In genomic region chr5:36368511-36369135, GRCm38 (mm10) we compare ENCODE assay signal across 12 mouse cellular contexts. TPM values are rescaled to one million over a fixed set of nuclear protein-coding genes. Genes with fewer than 3 reads are reported as not detected.
DNase-seq lines count a peak whose midpoint lies in the region; ATAC-seq and TF ChIP-seq lines count a peak whose summit lies in the region.
"Had no signal": no experiment of that assay in that cellular context is flagged by ENCODE, and none has a peak within 500 bp of the region (broad histone marks: within the 10 kb centered on the region; RNA-seq: fewer than 3 reads in every experiment).

No protein-coding gene starts in this region.

- H3K27ac ChIP-seq in kidney, adult 2 months (ENCODE audit: insufficient read depth, low read depth, low read length): peak overlapping the region; percentile 24; the same call in 1 of the 2 replicates
- H3K27ac ChIP-seq in heart, embryonic 16.5 days (ENCODE audit: low read length): peak overlapping the region; percentile 97
- 0 out of 2 replicates have a peak overlapping the region, but pooled peaks have one; percentile 6 for H3K27ac ChIP-seq in hindbrain, postnatal 0 days
- H3K27ac ChIP-seq: liver, embryonic 13.5 days had no signal

- no peaks in the 10 kb centered on the region for H3K9me3 ChIP-seq in heart, embryonic 16.5 days (replicated peaks; ENCODE audit: control insufficient read depth, low read length)
- H3K9me3 ChIP-seq in hindbrain, postnatal 0 days (ENCODE audit: low read length): no peaks in the 10 kb centered on the region
- H3K9me3 ChIP-seq: liver, embryonic 13.5 days had no signal

- no peak overlapping the region for H3K4me3 ChIP-seq in kidney, adult 2 months (ENCODE audit: insufficient read depth, low read depth, low read length)
- H3K4me3 ChIP-seq in heart, embryonic 16.5 days (ENCODE audit: low read length): no peak overlapping the region
- H3K4me3 ChIP-seq in hindbrain, postnatal 0 days (ENCODE audit: low read length): no peak overlapping the region
- H3K4me3 ChIP-seq: erythroblast, embryonic 14.5 days; liver, embryonic 13.5 days had no signal

- H3K36me3 ChIP-seq in kidney, adult 2 months (ENCODE audit: control insufficient read depth, insufficient read depth, low read length): no peaks in the 10 kb centered on the region
- H3K36me3 ChIP-seq in heart, embryonic 16.5 days (ENCODE audit: control insufficient read depth, insufficient read depth): no peaks in the 10 kb centered on the region
- no peaks in the 10 kb centered on the region for H3K36me3 ChIP-seq in hindbrain, postnatal 0 days (ENCODE audit: insufficient read depth, low read length)
- H3K36me3 ChIP-seq: liver, embryonic 13.5 days had no signal

- no peak overlapping the region; the same call in 1 of the 2 replicates for H3K9ac ChIP-seq in heart, embryonic 16.5 days (ENCODE audit: low read length)
- H3K9ac ChIP-seq in hindbrain, postnatal 0 days (replicated peaks; ENCODE audit: low read length): no peak overlapping the region
- H3K9ac ChIP-seq: liver, embryonic 13.5 days had no signal

- no peaks in the 10 kb centered on the region for H3K27me3 ChIP-seq in kidney, adult 2 months (replicated peaks; ENCODE audit: control insufficient read depth, insufficient read depth, low read length)
- no peaks in the 10 kb centered on the region for H3K27me3 ChIP-seq in heart, embryonic 16.5 days (ENCODE audit: control insufficient read depth, insufficient read depth, low read length)
- no peaks in the 10 kb centered on the region for H3K27me3 ChIP-seq in hindbrain, postnatal 0 days (ENCODE audit: insufficient read depth, low read length)
- H3K27me3 ChIP-seq: liver, embryonic 13.5 days; Patski had no signal

- 48% methylated on average over 7 of the region's 7 CpGs for WGBS in kidney, adult 2 months
- 60% methylated on average over 7 of the region's 7 CpGs for WGBS in heart, embryonic 16.5 days
- WGBS in hindbrain, postnatal 0 days: 72% methylated on average over 7 of the region's 7 CpGs

- intact Hi-C loops in heart, postnatal 10 days (cut with DNase I): no loop called here

- H3K4me1 ChIP-seq in kidney, adult 2 months (ENCODE audit: control insufficient read depth, insufficient read depth, low read length): 0 out of 2 replicates have a peak, but pooled peaks cover 12% of the 10 kb centered on the region
- peaks cover 66% of the 10 kb centered on the region for H3K4me1 ChIP-seq in heart, embryonic 16.5 days (ENCODE audit: control insufficient read depth, insufficient read depth, low read length)
- H3K4me1 ChIP-seq in hindbrain, postnatal 0 days (ENCODE audit: insufficient read depth, low read length): peaks cover 12% of the 10 kb centered on the region

- no peak for TF ChIP-seq CTCF in kidney, adult 2 months (conservative IDR thresholded peaks at IDR 0.05; ENCODE audit: insufficient read depth, insufficient read length, low read depth, low read length)
- TF ChIP-seq CTCF in hindbrain, postnatal 0 days (IDR thresholded peaks at IDR 0.05; ENCODE audit: low read depth): no peak

- H3K4me2 ChIP-seq in heart, embryonic 16.5 days (ENCODE audit: low read depth, low read length): no peak overlapping the region
- no peak overlapping the region for H3K4me2 ChIP-seq in hindbrain, postnatal 0 days (ENCODE audit: low read depth, low read length)
- H3K4me2 ChIP-seq: liver, embryonic 13.5 days had no signal

- ATAC-seq in heart, embryonic 16.5 days (replicated peaks; ENCODE audit: extremely low read depth, insufficient read depth, low FRiP score): no peak
- no peak for ATAC-seq in hindbrain, postnatal 0 days
- ATAC-seq in megakaryocyte progenitor cell, adult 5-6 weeks (replicated peaks; ENCODE audit: poor library complexity): no peak

- TF ChIP-seq POLR2A in kidney, adult 2 months (IDR thresholded peaks at IDR 0.05; ENCODE audit: low read depth, low read length): no peak

- peak; percentile 91 for DNase-seq in heart, adult 11 months
- DNase-seq in heart, postnatal 10 days: no peak
- no peak for DNase-seq in kidney, adult 2 months
- no peak for DNase-seq in kidney, postnatal 25 days
- no peak for DNase-seq in hindbrain, postnatal 0 days (ENCODE audit: low spot score)
- DNase-seq in frontal cortex, postnatal 14 days (ENCODE audit: low spot score in 2 of 2): no peak
- DNase-seq: liver, embryonic 13.5 days; spleen, adult 18-20 months had no signal

RNA-seq across cellular contexts. Expression of gene Sorcs2, which starts 29.3 kb away (rescaled TPM):
- 10 to 100 TPM; 12.2 to 12.5 TPM for total RNA-seq in heart, postnatal 10 days (2021)
- 1.9 and 2.3 TPM in 2 replicates for polyA plus RNA-seq in kidney, adult 2 months (2012; rRNA removed)
- polyA plus RNA-seq in heart, embryonic 16.5 days (2015; fragmentation: Nextera tagmentation; extraction: Ambion mirVana): 8.2 and 10.7 TPM in 2 replicates
- 47.8 and 50.3 TPM in 2 replicates for total RNA-seq in hindbrain, postnatal 0 days (2014; rRNA removed)
- 11.5 and 12.4 TPM in 2 replicates for polyA plus RNA-seq in hindbrain, postnatal 0 days (2015; fragmentation: Nextera tagmentation; extraction: Ambion mirVana)
- not detected in 2 replicates for total RNA-seq in megakaryocyte progenitor cell, adult 5-6 weeks (2015)
- total RNA-seq in megakaryocyte progenitor cell, adult 5-6 weeks (2017): not detected in 2 replicates
- polyA plus RNA-seq: erythroblast, embryonic 14.5 days had no signal

Comparison
In these comparisons a context has a peak if more than half of its experiments do, and no peak if none do; other contexts are left out.
1. H3K27ac ChIP-seq: peak in every context shown above with its lines; median percentile 97 in heart, embryonic 16.5 days; 24 in kidney, adult 2 months; 6 in hindbrain, postnatal 0 days.
2. RNA of gene Sorcs2, which starts 29.3 kb away (total RNA-seq): 47.8 to 50.3 TPM in hindbrain, postnatal 0 days and 12.2 to 12.5 TPM in heart, postnatal 10 days; not detected in megakaryocyte progenitor cell, adult 5-6 weeks; every median in the first group is over 10 times any median in the second.